Mouse (Mus musculus) CH12.LX (cell line): ENCODE results near the gene Tedc1.

Experiments used
- CTCF ChIP-seq, 2 experiments: IDR thresholded peaks in 1 of 2; conservative IDR thresholded peaks in 1 of 2; 2 replicates each; pipeline ENCODE4 v1.5.1; 2011 to 2012; ENCODE audit warnings: low read depth in 2 of 2, low read length in 2 of 2, improper control_type of control experiment in 1 of 2, inconsistent platforms in 1 of 2, mild to moderate bottlenecking in 1 of 2, moderate library complexity in 1 of 2
- E2F4 ChIP-seq: IDR thresholded peaks from 2 replicates; pipeline ENCODE4 v1.6.1; 2011; ENCODE audit warnings: low read depth, low read length, improper control_type of control experiment; ENCODE audit not compliant: insufficient replicate concordance
- EP300 ChIP-seq: IDR thresholded peaks from 2 replicates; pipeline ENCODE4 v1.6.1; 2011; ENCODE audit warnings: low read length, improper control_type of control experiment
- HCFC1 ChIP-seq: IDR thresholded peaks from 2 replicates; pipeline ENCODE4 v1.6.1; 2012; ENCODE audit warnings: low read depth, mild to moderate bottlenecking, inconsistent platforms, low read length, improper control_type of control experiment
- MAZ ChIP-seq: IDR thresholded peaks from 2 replicates; pipeline ENCODE4 v1.6.1; 2012; ENCODE audit warnings: low read depth, mild to moderate bottlenecking, inconsistent platforms, low read length, improper control_type of control experiment, moderate library complexity
- NRF1 ChIP-seq: IDR thresholded peaks from 2 replicates; pipeline ENCODE4 v1.6.1; 2014; ENCODE audit warnings: low read depth, mild to moderate bottlenecking, inconsistent platforms, low read length, improper control_type of control experiment, moderate library complexity
- POLR2A ChIP-seq: IDR thresholded peaks from 2 replicates; pipeline ENCODE4 v1.6.1; 2011; ENCODE audit warnings: low read depth, mild to moderate bottlenecking, improper control_type of control experiment, low read length
- RAD21 ChIP-seq: IDR thresholded peaks from 2 replicates; pipeline ENCODE4 v1.6.1; 2011; ENCODE audit warnings: low read depth, mild to moderate bottlenecking, low read length, improper control_type of control experiment, moderate library complexity
- TBP ChIP-seq: conservative IDR thresholded peaks from 2 replicates; pipeline ENCODE4 v1.6.1; 2011; ENCODE audit warnings: low read depth, low read length, improper control_type of control experiment
- TCF12 ChIP-seq: IDR thresholded peaks from 2 replicates; pipeline ENCODE4 v1.6.1; 2014; ENCODE audit warnings: low read depth, mild to moderate bottlenecking, inconsistent platforms, low read length, improper control_type of control experiment
- USF1 ChIP-seq: IDR thresholded peaks from 2 replicates; pipeline ENCODE4 v1.6.1; 2014; ENCODE audit warnings: low read depth, mild to moderate bottlenecking, inconsistent platforms, low read length, improper control_type of control experiment
- ZC3H11A ChIP-seq: IDR thresholded peaks from 2 replicates; pipeline ENCODE4 v1.6.1; 2012; ENCODE audit warnings: low read depth, mild to moderate bottlenecking, inconsistent platforms, low read length, improper control_type of control experiment

- TF ChIP-seq POLR2A (no peak), CTCF (conservative IDR thresholded peaks at IDR 0.05 in 1 of 2, IDR thresholded peaks at IDR 0.05 in 1 of 2; ENCODE audit: low read depth in 2 of 2, low read length in 2 of 2) (no peak), RAD21 (no peak), E2F4 (no peak), TCF12 (no peak), TBP (no peak), USF1 (no peak), HCFC1 (no peak), MAZ (no peak), EP300 (no peak), ZC3H11A (no peak), NRF1 (no peak)
Measured at GRCm38 (mm10) chr12:113163561-113164006, 7.4 kb downstream of the Tedc1 start.
